Mouse (Mus musculus) heart, adult 11 months (tissue): ENCODE data around the gene Cinp.
"Not testable (repeated sequence)": the region's sequence is repeated elsewhere in the genome, so short reads cannot be mapped to it uniquely, and the experiment has no call there.

ENCODE experiments used
- DNase-seq: peaks from one replicate; pipeline ENCODE4 v3.0.0; 2022

The Cinp gene

DNA sequence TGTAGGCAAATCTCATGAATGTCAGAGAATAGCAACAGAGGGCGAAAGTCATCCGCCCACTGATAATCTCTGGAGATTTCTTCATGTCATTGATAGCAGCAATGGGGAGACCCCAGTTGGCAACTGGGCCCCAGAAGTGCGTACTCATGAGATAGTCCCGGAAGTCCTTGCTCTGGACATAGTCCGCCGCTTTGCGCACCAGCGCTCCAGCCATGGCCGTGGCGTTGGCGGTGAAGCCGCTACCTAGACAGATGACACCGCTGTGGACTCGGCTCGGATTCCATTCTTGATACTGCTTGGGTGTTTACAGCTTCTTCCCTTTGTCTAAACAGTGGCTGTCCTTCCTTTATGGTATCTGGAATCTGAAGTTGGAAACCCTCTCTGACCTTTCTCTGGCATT lies 30.3 kb downstream of the Cinp start:
- DNase-seq: not testable (repeated sequence)

DNA sequence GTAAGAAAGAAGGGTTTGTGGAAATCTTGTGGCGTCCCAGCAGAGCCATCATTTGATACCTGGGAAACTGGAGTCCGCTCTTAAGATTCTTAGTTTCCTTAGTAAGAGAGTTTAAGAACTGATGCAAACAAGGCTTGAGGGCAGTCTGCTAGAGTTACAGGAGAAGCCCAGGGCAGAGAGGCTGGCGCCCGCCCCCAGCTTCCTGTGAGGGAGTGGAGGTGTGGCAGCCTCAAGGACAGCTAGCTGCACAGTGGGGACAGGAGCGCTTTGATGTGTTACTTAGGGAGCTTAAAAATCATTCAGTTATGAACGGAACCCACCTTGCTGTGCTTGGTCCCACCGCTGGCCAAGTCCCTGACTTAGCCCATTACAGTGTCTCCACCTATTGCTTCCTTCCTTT lies 31.7 kb downstream of the Cinp start:
- DNase-seq: no peak

DNA sequence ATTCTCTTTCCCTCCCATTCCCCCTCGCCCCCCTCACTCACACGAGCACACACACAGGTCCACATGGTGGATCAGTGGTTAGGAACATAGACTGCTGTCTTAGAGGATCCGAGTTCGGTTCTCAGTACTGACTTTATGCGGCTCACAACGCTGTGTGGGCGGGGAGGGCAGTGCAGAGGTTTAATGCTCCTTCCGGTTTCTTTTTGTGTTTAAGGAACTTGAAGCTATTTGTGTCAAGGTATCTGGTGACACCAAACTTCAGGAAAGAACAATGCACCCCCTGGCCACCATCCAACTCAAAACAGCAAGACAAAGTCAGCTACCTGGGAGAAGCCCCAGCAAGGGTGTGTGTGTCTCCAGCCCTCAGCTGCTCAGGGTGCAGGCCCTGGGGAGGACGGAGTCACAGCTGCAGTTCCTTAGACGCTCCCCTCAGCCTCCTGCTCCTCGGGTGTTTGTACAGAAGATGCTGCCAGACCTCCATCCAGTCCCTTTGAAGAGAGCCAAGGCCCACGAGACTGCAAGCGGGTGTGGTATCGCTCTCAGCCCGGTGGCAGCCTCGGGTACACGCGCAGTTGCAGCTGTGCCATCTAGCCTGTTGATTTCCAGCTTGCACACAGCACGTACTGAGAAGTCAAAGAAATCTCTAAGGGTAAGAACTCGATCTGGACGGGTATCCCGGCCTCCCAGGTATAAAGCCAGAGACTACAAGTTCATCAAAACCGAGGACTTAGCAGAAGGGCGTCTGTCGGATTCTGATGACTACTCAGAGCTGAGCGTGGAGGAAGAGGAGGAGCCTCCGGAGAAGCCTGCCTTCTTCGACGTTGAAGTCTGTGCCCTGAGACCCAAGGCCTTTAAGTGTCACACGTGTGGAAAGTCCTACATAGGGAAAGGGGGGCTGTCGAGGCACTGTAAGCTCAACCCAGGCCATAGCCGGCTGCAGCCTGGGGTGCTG lies 33.9 kb downstream of the Cinp start:
- no peak for DNase-seq

DNA sequence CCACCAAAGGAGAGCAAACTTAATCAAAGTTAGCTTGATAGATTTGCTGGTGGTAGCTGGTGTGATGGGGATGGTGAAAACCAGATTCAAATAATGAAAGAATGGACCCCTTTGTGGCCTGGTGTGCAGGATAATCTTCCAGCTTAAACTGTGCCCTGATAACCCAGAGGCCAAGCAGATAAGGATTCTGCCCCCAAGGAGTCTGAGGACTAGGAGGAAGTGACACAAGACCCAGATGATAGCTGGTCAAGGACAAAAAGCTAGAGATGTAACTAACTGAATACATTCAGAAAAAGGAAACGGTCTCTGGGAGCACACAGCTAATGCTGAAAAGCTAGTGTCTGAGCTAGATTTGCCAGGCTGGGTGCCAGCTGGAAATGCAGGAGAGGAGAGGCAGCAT lies 37.0 kb downstream of the Cinp start:
- no peak for DNase-seq

DNA sequence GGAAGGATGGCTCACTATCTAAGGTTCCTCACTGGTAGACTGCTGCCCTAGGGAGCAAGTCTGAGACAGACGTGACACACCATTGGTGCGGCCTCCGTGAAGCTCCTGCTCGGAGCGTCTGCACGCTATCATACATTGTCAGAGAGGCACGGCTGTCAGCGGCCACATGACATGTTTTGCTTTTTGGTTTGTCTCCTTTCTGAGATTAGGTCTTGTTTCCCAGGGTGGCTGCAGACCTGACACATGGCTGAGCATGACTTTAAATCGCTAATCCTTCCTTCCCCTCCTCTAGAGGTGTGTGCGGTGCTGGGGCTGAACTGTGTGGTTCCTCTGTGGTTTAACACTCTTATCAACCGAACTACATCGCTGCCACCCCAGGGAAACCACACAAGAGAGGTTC lies 37.5 kb downstream of the Cinp start:
- DNase-seq: no peak

DNA sequence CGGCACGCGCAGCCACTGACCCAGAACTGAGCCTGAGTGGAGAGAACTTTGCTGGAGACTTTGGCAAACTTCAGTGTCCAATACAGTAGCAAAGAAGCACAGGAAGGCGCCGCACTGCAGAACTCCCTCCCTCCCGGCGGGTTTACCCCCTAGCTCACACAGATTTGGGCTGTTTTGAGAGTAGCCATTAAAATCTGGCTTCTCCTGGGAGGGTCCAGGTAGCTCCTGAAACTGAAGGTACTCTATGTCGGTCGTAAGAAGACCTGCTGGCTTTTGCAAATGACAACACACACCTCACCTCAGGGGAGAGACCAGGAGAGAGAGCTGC lies 38.1 kb downstream of the Cinp start:
- DNase-seq: peak; percentile 93

DNA sequence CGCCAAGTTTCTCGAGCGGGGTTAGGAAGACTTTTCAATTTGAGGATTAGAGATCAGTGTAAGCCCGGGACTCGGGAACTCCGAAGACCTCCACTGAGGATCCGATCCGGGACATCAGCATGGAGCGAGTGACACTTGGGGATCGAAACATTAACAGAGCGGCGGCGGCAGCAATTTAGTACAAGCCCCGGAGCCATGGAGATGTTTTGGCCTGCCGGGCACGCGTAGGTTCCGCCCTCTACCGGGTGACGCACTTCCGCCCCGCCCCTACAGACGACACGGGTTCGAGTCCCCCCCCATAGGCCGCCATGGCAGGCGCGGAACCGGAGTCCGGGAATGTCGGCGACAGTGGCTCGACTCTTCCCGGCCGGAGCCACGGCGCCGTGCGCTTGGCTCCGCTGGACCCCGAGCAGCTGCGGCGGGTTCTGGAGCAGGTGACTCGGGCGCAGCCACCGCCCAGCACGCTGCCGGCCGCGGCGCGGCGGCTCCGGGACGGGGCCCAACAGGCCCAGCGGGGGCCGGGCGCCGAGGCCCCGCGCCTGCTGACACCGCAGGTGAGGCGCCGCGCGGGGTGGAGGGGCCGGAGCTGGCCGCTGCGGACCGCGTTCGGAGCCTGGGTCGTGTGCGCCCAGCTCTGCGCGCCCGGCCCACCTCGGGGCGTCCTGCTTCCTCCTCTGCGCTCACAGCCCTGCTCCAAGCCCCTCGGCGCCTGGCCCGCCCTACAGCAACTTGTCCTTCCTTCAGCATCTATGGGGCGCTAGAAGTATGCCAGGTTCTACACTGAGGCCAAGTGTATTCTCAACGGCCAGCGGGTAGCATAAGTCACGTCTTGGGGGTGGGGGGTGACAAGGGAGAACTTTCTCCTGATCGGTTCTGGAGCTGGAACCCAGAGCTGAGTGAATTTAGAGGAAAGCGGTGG lies 38.7 kb downstream of the Cinp start, which contains the start of gene Zfp839:
Zfp839 (plus strand) TSS at position 244 of the 919 bp plus-strand sequence.
- peak; percentile 99 for DNase-seq

DNA sequence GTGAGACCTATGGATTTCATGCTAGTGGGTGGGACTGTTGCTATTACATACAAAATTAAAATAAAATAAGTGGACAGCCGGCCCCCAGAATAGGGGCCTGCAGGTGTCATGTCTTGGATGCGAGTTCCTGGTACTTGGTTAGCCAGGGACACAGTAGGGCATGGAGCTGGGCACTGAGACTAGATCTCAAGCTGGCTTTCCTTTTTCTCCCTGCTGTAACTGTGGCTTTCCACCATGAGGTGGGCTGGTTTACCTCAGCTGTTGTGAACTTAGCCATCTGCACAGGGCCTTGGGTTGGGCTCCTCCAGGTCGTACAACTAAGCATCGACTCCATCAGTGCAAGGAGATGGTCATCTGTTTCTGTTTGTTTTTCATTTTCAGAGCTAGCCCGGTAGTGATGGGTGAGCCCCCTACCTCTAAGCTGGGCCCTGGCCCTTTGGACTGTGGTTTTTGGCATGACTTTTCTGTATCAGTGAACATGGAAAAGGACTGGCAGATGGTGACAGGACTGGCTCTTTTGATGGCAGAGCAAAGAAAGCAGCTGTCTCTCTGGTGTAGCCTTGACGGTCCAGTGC lies 42.7 kb downstream of the Cinp start:
- no peak for DNase-seq

DNA sequence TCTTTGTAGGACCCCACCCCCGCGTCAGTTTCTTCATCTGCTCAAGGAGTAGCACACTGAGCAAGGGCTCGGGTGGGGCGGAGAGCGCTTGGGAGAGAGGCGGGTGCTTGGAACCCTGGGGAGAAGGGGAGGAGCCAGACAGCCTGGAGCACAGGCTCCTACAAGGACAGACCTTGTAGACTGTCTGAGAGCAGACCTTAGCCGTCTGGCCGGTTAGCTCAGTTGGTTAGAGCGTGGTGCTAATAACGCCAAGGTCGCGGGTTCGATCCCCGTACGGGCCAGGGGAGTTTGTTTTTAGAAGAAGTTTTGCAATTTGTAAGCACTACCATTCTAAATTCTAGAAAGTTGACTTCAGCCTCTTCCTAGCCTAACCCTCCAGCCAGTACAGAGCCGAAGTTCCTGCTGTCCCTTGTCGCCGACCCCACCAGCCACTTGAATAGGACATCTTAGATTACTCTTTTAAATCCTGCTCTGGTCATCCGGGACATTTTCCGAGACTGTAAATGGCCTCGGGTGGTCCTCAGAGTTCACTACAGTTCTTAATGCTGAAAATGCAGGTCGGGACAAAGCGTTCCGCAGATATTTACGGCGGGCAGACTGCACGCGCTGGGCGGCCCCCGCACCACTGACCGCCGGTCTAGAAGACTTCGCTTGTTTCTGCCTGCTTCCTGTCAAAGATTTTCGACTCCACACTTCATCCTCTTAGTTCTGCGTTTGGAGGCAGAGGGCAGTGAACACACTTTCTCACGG lies 43.6 kb downstream of the Cinp start:
- peak; percentile 99 for DNase-seq

DNA sequence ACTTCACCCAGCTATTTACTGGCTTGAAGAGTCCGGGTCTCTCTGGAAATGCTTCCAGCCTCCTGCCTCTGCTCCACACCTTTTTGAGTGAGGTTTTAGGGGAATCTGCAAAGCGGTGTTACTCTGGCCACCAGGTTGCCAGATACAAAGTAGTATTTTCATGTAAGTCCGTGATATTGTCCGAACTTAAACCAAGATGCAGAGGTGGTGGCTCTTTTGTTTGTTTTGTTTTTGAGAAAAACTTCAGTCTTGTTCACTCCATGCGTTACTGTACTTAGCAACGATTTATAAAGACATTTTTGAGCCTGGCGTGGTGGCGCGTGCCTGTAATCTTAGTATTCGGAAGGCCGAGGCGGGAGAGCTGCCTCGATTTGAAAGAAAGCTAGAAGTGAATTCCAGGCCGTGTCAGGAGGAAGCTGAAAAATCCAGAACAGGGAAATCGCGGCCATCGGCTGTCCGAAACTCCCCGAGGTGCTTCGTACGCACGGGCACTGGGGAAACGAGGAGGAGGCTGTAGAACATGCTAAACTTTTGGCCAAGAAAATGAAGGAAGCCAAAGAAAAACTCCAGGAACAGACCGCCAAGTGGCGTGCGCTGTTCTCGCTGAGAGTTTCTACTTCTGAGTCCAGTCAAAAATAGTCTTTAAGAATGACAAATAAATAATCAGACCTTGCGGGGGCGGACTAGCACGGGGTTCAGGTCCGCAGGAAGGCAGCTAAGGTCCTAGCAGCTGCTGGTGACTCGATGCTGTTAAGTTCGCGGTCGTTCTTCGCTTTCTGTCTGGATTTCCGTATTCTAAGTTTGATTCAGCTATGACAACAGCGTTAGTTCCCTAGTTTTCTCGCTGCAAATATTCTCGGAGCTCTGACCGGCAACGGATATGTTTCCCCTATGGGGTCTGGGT lies 44.5 kb downstream of the Cinp start:
- DNase-seq: no peak

DNA sequence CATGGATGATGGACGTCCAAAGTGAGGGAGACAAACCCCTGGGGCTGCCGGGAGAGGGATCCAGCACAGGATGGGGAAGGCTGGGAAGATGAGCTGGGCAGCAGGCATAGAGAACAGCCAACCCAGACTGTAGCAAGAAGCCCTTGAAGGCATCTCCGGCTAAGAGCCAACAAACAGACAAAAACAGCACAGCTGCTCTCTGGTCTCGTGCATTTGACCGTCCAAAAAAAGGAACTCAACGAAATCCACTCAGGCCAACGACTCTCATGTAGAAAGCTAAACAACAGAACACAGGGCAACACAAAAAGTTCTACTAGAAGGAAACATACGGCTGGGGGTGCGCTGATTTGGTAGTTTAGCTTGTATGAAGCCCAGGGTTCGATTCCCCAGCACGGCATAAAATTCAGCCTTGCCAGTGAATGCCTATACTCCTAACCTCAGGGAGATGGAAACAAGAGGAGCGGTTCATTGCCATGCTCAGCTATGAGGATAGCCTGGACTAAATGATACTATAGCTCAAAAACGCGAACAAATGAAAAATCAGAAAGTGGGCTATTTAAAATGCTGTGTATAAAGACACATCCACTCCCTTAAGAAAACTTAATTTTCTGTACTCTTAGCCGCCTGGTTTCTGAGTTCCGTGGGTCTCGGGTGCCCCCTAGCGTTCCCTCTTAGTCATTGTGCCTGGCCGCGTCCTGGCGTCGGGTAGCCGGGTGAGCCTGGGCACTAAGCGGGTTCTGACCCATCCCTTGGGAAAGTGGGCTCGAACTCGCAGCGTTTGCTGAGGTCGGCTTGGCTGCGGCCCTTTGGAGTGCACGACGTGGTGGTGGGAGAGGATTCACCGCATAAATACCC lies 45.5 kb downstream of the Cinp start:
- DNase-seq: peak; percentile 98

DNA sequence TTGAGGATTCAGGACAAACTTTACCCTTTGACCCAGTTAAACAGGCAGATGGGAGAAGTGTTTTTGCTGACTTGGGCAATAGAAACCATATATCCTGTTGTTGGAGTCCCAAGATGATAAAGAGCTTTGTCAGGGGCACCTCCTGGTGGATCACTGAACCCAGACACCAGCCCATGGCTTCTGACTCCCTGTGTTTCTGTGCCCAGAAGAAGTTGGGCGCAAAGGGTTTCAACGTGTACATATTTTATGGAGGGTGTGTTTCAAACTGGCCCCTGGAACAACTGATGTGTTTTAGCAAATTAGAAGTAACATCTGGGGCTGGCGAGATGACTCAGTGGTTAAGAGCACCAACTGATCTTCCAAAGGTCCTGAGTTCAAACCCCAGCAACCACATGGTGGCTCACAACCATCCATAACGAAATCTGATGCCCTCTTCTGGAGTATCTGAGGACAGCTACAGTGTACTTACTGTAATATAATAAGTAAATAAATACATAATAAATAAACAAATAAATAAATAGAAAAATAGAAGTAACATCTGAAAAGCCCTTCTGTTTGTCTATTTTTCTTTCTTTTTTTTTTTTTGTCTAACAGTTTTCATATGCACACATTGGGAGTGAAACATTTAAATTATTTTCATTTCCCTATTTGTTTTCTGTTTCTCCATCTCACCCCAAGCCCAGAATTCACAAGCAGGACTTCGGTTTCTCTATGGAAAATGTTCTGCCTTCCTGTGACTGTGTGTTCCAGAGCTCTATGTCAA lies 47.0 kb downstream of the Cinp start:
- no peak for DNase-seq

DNA sequence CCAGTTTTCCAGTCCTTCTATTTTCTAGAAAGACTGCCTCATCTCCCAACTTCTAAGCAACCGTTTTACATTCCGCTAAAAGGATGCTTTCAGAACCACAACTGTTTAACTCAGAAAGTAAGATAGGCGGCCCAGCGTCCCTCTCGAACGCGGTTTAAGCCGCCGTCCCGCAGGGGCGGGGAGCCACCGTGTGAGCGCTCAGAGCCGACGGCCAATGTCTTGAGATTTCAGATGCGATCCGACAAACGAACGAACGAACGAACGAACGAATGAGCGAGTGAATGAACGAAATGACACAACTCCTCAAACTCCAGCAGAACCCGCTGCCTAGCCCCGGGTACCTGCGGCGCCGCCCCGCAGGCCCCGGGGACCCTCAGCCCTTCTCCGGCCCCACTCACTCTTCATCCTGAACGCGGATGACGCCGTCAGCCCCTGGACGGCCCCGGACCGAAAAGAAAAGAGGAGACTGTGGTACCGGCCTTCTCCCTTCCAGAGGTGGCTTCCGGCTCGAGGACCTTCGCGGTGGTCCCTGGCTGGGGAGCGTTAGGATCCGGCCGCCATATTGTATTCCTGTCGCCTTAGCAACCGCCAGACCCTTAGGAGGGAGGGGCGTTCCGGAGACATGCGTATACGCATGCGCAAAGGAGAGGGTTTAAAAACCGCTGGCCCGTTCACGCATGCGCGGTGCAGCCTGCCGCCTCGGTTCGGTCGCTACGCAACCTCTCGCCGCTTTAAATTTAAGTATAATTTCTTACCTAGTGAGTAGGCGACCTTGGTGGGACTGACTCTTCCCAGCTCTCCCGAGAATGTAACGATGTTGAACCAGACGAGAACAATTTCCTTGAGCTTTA lies 48.4 kb downstream of the Cinp start, which contains the start of gene Mok:
Mok (minus strand) TSS at position 592 of the 851 bp plus-strand sequence.
- peak; percentile 100 for DNase-seq

DNA sequence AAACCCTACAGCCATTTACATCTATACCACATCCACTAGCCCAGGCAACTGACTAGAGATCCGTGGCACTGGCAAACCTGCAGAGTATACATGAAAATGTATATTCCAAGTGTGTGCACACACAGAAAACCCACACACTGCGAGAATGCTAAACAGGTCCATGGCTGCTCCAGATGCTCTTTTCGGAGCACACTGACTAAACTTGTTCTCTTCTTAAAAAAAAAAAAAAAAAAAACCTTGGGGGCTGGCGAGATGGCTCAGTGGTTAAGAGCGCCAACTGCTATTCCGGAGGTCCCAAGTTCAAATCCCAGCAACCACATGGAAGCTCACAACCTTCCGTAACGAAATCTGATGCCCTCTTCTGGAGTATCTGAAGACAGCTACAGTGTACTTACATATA lies 51.1 kb downstream of the Cinp start:
- no peak for DNase-seq

DNA sequence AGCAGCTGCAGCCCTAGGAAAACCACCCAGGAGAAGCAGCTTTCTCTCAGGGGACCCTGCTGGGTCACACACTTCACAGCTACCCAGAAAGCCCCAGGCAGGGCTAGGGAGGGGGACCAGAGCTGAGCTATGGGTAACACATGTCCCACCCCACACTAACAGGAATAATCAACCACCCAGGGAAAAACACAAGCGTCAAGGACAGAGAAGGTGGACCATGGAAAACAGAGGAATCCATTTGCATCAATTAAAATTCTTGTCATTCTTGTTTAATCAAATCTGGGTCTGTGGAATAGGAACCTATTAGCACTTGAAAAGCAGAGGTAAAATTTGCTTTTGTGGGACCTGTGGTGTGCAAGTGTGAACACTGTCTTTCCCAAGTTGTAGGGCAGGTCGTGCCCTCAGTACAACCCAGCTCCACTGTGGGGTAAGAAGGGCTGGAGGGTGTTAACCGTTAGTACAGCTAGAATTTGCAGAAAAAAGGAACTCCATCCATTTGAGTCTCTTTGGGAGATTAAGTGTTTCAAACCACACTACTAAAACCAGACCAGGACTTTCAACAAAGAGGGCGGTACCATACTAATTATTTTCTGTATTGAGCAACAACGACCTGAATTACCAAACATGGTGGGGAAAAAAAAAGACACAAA lies 51.6 kb downstream of the Cinp start:
- DNase-seq: no peak

DNA sequence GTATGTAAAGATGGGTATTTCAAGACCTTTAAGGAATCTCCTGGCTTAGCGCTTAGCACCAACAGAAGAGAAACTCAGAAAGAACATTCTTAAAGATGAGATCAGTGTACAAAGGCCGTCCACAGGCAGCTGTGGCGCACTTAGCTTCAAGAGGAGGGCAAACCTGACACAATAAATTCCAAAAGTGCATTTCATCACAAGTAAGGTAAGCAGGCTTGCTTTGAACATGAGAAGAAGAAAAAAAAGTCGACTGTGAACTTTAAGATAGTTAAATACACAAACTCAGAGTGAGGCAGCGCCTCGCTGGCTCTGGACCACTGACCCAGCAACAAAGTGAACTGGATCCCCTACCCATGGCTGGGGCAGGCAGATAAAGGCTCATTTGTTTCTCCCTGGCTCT lies 52.2 kb downstream of the Cinp start:
- no peak for DNase-seq

DNA sequence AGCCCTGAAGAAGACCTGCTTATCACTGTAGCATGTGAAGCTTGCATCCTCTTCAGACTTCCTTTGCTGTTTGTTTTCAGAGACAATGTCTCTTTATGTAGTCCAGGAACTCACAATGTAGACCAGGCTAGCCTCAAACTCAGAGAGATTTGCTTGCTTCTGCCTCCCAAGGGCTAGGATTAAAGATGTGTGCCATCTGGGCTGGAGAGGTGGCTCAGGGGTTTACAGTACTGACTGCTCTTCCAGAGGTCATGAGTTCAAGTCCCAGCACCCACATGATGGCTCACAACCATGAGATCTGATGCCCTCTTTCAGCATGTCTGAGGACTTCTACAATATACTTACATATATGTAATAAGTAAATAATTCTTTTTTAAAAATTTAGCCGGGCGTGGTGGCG lies 53.8 kb downstream of the Cinp start:
- no peak for DNase-seq
